Mouse (Mus musculus): Measurements from ENCODE around the gene Vmn1r137.
"Not testable (repeated sequence)": the region's sequence is repeated elsewhere in the genome, so short reads cannot be mapped to it uniquely, and the experiment has no call there.

The Vmn1r137 gene

DNA sequence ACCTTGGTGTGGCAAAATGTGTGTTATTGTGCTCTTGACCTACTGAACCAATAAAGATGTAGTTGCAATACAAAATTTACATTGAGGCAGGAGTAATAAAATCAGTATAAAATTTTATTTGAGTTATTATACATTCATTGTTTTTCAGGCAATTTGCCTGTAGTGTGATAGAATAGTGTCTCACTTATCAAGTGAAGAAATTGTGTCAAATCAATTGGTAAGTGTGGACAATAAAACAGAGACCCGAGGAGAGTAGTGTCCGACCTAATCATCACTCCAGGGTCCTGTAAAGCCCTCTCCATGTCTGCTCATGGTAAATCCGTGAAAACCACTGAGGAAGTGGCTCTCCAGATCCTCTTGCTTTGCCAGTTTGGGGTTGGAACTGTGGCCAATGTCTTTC is at the start of gene Vmn1r137:
Gene Vmn1r137 (plus strand): TSS at position 301 of the 400 bp plus-strand sequence.
- not testable (repeated sequence) for DNase-seq

DNA sequence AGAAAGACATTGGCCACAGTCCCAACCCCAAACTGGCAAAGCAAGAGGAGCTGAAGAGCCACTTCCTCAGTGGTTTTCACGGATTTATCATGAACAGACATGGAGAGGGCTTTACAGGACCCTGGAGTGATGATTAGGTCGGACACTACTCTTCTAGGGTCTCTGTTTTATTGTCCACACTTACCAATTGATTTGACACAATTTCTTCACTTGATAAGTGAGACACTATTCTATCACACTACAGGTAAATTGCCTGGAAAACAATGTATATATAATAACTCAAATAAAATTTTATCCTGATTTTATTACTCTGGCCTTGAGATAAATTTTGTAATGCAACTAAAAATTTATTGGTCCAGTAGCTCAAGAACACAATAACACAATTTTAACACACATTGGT is 34.4 kb downstream of the Vmn1r137 start, which contains the start of gene Vmn1r138:
Gene Vmn1r138 (minus strand): TSS at position 101 of the 400 bp plus-strand sequence.
- DNase-seq = not testable (repeated sequence)

Data from layer of hippocampus, adult 9-11 months (tissue).